Mouse (Mus musculus): Measurements from ENCODE around the gene Fam124a. TPM values are rescaled to one million over a fixed set of nuclear protein-coding genes. Genes with fewer than 3 reads are reported as not detected.
A peak's percentile ranks its signal among the peaks of the same experiment; 100 is the strongest.
"Not testable (repeated sequence)": the region's sequence is repeated elsewhere in the genome, so short reads cannot be mapped to it uniquely, and the experiment has no call there.

The Fam124a gene
- total RNA-seq, 1 experiment, result 1.7 TPM

- no peaks in the 10 kb centered on the region for H3K9me3 ChIP-seq (ENCODE audit: control insufficient read depth, insufficient read depth, low read depth, low read length)
- H3K4me1 ChIP-seq (ENCODE audit: control insufficient read depth in 2 of 2, insufficient read depth in 2 of 2, low read length in 2 of 2, poor library complexity in 1 of 2), result peaks cover 2 to 3% of the 10 kb centered on the region in 2 experiments; a peak in 1 of 4 replicates
- no peak overlapping the region for H3K27ac ChIP-seq (ENCODE audit: insufficient read depth, low read depth, low read length, poor library complexity, severe bottlenecking)
- TF ChIP-seq MAFK (IDR thresholded peaks at IDR 0.05; ENCODE audit: insufficient read depth, low read depth, low read length) (no peak), CHD2 (IDR thresholded peaks at IDR 0.05; ENCODE audit: low read depth, low read length) (no peak), HCFC1 (IDR thresholded peaks at IDR 0.05; ENCODE audit: borderline replicate concordance, insufficient read depth, low read length) (no peak), ZC3H11A (IDR thresholded peaks at IDR 0.05; ENCODE audit: borderline replicate concordance, low read depth, low read length) (no peak), ZNF384 (IDR thresholded peaks at IDR 0.05; ENCODE audit: low read depth, low read length) (no peak)
- H3K9ac ChIP-seq (ENCODE audit: insufficient read depth, low read depth, low read length, poor library complexity, severe bottlenecking), result peak overlapping the region; percentile 67
- in situ Hi-C loops (cut with MboI; ENCODE audit: low sequenced_read_pairs in 2 of 2, unreplicated experiment in 2 of 2), result no loop called here
- peak overlapping the region; percentile 70 to 78 for H3K4me3 ChIP-seq (ENCODE audit: insufficient read depth in 1 of 2, low read depth in 1 of 2, low read length in 2 of 2, poor library complexity in 1 of 2, severe bottlenecking in 1 of 2)
- no peaks in the 10 kb centered on the region for H3K36me3 ChIP-seq (ENCODE audit: control insufficient read depth, insufficient read depth, low read length, poor library complexity, severe bottlenecking)
- DNase-seq (ENCODE audit: low read depth, low spot score), result peak; percentile 13
Measured at GRCm38 (mm10) chr14:62555840-62556810, 588 bp downstream of the Fam124a start.

- Histone ChIP-seq H3K9ac (ENCODE audit: insufficient read depth, low read depth, low read length, poor library complexity, severe bottlenecking) (no peak overlapping the region), H3K4me3 (ENCODE audit: insufficient read depth in 1 of 2, low read depth in 1 of 2, low read length in 2 of 2, poor library complexity in 1 of 2, severe bottlenecking in 1 of 2) (no peak overlapping the region), H3K36me3 (ENCODE audit: control insufficient read depth, insufficient read depth, low read length, poor library complexity, severe bottlenecking) (no peaks in the 10 kb centered on the region), H3K27ac (ENCODE audit: insufficient read depth, low read depth, low read length, poor library complexity, severe bottlenecking) (no peak overlapping the region), H3K4me1 (ENCODE audit: control insufficient read depth in 2 of 2, insufficient read depth in 2 of 2, low read length in 2 of 2, poor library complexity in 1 of 2) (peaks cover 2 to 3% of the 10 kb centered on the region in 2 experiments; a peak in 1 of 4 replicates), H3K9me3 (ENCODE audit: control insufficient read depth, insufficient read depth, low read depth, low read length) (no peaks in the 10 kb centered on the region)
- in situ Hi-C loops (cut with MboI; ENCODE audit: low sequenced_read_pairs in 2 of 2, unreplicated experiment in 2 of 2), result no loop called here
- TF ChIP-seq HCFC1 (IDR thresholded peaks at IDR 0.05; ENCODE audit: borderline replicate concordance, insufficient read depth, low read length), result no peak
- no peak for TF ChIP-seq ZNF384 (IDR thresholded peaks at IDR 0.05; ENCODE audit: low read depth, low read length)
- no peak for TF ChIP-seq CHD2 (IDR thresholded peaks at IDR 0.05; ENCODE audit: low read depth, low read length)
- no peak for TF ChIP-seq ZC3H11A (IDR thresholded peaks at IDR 0.05; ENCODE audit: borderline replicate concordance, low read depth, low read length)
- TF ChIP-seq MAFK (IDR thresholded peaks at IDR 0.05; ENCODE audit: insufficient read depth, low read depth, low read length), result no peak
- DNase-seq (ENCODE audit: low read depth, low spot score), result no peak
Measured at GRCm38 (mm10) chr14:62557111-62557510, 1.6 kb downstream of the Fam124a start.

DNA sequence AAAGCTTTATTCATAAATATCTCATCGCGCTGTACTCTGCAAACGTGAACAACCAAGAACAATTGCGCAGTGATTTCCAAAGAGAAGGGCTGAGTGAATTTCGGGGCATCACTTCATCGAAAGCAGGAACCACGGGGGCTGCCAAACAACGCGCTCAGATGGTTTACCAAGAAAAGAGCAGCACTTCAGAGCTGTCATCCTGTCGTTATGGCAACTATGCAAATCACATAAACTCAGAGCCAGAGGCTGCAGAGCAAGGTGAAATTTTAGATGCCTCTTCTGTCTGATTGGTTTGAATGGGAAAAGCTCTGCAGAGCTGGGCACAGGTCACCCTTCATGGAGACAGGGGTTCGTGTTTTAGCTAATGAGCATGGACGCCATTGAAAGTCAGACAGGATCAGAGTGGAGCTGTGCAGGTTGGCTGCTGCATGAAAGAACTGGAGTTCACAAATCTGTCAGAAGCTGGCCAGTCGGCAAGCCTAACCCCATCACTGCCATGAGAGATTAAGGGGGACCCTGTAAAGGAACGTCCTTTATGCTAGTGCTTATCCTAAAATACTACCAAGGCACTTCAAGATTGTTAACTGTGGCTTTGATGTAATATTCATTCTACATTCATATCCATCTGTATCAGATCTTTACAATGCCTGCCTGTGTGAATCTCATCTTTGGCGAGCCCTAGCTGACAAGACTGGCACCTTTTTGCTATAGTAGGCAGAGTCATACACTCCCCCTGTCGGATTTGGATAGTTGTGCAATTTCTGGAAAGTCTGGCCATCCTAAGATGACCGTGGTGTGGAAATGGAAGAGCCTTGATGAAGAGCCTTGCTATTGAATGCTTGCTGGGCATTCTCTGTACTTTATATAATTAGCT is 6.6 kb downstream of the Fam124a start:
- in situ Hi-C loops (cut with MboI; ENCODE audit: low sequenced_read_pairs in 2 of 2, unreplicated experiment in 2 of 2), result no loop called here
- TF ChIP-seq HCFC1 (IDR thresholded peaks at IDR 0.05; ENCODE audit: borderline replicate concordance, insufficient read depth, low read length) (no peak), ZNF384 (IDR thresholded peaks at IDR 0.05; ENCODE audit: low read depth, low read length) (no peak), ZC3H11A (IDR thresholded peaks at IDR 0.05; ENCODE audit: borderline replicate concordance, low read depth, low read length) (no peak), MAFK (IDR thresholded peaks at IDR 0.05; ENCODE audit: insufficient read depth, low read depth, low read length) (no peak), CHD2 (IDR thresholded peaks at IDR 0.05; ENCODE audit: low read depth, low read length) (no peak)
- Histone ChIP-seq H3K4me3 (ENCODE audit: insufficient read depth in 1 of 2, low read depth in 1 of 2, low read length in 2 of 2, poor library complexity in 1 of 2, severe bottlenecking in 1 of 2) (no peak overlapping the region), H3K9ac (ENCODE audit: insufficient read depth, low read depth, low read length, poor library complexity, severe bottlenecking) (no peak overlapping the region), H3K9me3 (ENCODE audit: control insufficient read depth, insufficient read depth, low read depth, low read length) (no peaks in the 10 kb centered on the region), H3K4me1 (ENCODE audit: control insufficient read depth in 2 of 2, insufficient read depth in 2 of 2, low read length in 2 of 2, poor library complexity in 1 of 2) (no peaks in the 10 kb centered on the region), H3K27ac (ENCODE audit: insufficient read depth, low read depth, low read length, poor library complexity, severe bottlenecking) (no peak overlapping the region), H3K36me3 (ENCODE audit: control insufficient read depth, insufficient read depth, low read length, poor library complexity, severe bottlenecking) (no peaks in the 10 kb centered on the region)
- DNase-seq (ENCODE audit: low read depth, low spot score), result no peak

DNA sequence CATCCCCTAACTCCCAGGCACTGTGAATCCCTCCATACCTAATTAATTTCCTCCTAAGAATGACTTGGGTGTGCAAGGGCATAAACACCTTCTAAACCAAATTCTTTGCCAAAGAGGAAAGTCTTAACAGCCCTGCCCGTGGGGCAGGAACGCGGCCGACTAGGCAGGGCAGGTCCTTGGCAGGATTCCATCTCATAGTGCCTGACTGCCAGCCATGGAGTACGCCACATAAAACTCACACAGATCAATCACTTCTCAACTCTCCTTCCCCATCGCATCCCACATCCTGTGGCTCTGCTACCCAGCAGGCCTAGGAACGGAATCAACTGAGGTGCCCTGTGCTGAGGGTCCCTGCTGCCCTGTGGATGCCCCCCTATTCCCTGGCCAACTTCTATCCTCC is 8.1 kb downstream of the Fam124a start:
- TF ChIP-seq ZC3H11A (IDR thresholded peaks at IDR 0.05; ENCODE audit: borderline replicate concordance, low read depth, low read length) (no peak), CHD2 (IDR thresholded peaks at IDR 0.05; ENCODE audit: low read depth, low read length) (no peak), HCFC1 (IDR thresholded peaks at IDR 0.05; ENCODE audit: borderline replicate concordance, insufficient read depth, low read length) (no peak)
- in situ Hi-C loops (cut with MboI; ENCODE audit: low sequenced_read_pairs in 2 of 2, unreplicated experiment in 2 of 2), result no loop called here
- Histone ChIP-seq H3K9me3 (ENCODE audit: control insufficient read depth, insufficient read depth, low read depth, low read length) (no peaks in the 10 kb centered on the region), H3K4me3 (ENCODE audit: insufficient read depth in 1 of 2, low read depth in 1 of 2, low read length in 2 of 2, poor library complexity in 1 of 2, severe bottlenecking in 1 of 2) (no peak overlapping the region), H3K4me1 (ENCODE audit: control insufficient read depth in 2 of 2, insufficient read depth in 2 of 2, low read length in 2 of 2, poor library complexity in 1 of 2) (no peaks in the 10 kb centered on the region), H3K36me3 (ENCODE audit: control insufficient read depth, insufficient read depth, low read length, poor library complexity, severe bottlenecking) (no peaks in the 10 kb centered on the region), H3K9ac (ENCODE audit: insufficient read depth, low read depth, low read length, poor library complexity, severe bottlenecking) (no peak overlapping the region), H3K27ac (ENCODE audit: insufficient read depth, low read depth, low read length, poor library complexity, severe bottlenecking) (no peak overlapping the region)
- no peak for DNase-seq (ENCODE audit: low read depth, low spot score)

GRCm38 (mm10) chr14:62566821-62567220 is 11.3 kb downstream of the Fam124a start, which contains the start of gene Gm4131:
TSS of gene Gm4131 (minus strand) at chr14:62566921.
- DNase-seq (ENCODE audit: low read depth, low spot score); H3K4me1 ChIP-seq (ENCODE audit: control insufficient read depth in 2 of 2, insufficient read depth in 2 of 2, low read length in 2 of 2, poor library complexity in 1 of 2); H3K9me3 ChIP-seq (ENCODE audit: control insufficient read depth, insufficient read depth, low read depth, low read length); H3K4me3 ChIP-seq (ENCODE audit: insufficient read depth in 1 of 2, low read depth in 1 of 2, low read length in 2 of 2, poor library complexity in 1 of 2, severe bottlenecking in 1 of 2); H3K36me3 ChIP-seq (ENCODE audit: control insufficient read depth, insufficient read depth, low read length, poor library complexity, severe bottlenecking); H3K9ac ChIP-seq (ENCODE audit: insufficient read depth, low read depth, low read length, poor library complexity, severe bottlenecking); in situ Hi-C loops (cut with MboI; ENCODE audit: low sequenced_read_pairs in 2 of 2, unreplicated experiment in 2 of 2); H3K27ac ChIP-seq (ENCODE audit: insufficient read depth, low read depth, low read length, poor library complexity, severe bottlenecking): not testable (repeated sequence)
